Mouse (Mus musculus): ENCODE results near the gene Fam83c.

The Fam83c gene

DNA sequence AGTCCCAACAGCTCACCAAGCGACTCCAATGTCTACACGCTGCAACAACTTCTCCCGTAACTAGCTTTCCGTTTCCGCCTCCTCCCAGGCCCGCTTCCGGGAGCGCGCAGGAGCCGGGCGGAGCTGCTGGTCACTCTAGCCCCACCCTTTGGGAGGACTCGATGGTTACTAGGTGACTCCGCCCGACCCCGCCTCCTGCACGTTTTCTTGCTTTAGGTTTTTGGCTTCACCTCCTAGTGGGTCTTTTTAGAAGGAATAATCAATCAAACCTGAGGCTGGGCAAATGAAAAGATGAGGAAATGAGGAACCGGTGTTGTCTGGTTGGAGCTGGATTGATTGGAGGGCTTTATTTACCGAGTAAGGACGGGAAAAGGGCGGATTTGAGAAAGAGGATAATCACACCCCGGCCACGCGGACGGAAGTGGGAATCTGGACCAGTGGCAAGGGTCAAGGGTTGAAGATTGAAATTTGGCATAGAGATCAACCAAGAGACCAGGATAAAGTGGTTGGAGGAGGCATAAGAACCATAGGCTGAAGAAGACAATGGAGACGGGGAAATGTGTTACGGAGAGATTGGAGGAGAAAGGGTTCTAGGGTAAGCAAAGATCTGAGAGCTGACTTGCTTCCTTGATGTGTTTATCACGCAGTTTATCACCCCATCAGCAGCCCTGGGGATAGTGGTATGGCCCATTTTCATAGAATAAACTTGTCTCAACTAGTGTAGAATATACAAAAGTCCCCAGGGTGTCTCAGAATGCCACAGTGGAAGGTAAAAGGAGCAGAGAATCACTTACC is 7.8 kb downstream of the Fam83c start, which contains the start of gene Eif6:
TSS of gene Eif6 (minus strand) at position 296 of the 795 bp plus-strand sequence.
- peak; percentile 96 for DNase-seq (ENCODE audit: low read depth, low spot score)

DNA sequence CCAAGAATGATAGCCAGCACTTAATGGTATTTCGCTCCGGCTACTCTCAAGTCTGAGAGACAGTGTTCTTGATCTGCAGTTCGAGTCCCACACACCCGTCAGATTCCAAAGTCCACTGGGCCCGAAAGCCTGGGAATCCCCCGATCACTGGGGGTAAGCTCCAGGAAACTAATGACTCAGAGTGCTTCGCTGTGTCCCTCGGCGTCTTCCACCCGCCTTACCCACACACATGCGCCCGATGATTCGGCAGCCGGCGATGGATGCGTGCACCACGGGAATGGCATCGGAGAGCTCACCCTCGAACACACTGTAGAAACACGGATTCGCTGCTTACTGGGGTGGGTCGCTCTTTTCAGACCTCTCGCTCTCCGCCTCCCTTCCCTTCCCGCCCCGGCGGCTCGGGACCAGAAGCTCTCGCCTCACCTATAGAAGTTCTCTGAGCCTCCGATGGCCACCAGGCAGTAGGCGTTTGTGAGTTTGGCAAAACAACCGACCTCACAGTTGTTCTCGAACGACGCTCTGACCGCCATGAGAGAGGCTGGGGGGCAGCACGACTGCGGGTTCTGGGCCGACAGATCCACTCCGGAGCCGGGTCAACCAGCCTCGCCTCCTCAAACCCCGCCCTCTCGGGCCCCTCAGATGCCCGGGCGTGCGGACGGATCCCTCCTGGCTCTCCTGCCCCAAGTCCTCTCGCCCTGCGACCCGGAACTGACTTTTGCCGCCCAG is 8.6 kb downstream of the Fam83c start:
- DNase-seq (ENCODE audit: low read depth, low spot score): peak; percentile 39

DNA sequence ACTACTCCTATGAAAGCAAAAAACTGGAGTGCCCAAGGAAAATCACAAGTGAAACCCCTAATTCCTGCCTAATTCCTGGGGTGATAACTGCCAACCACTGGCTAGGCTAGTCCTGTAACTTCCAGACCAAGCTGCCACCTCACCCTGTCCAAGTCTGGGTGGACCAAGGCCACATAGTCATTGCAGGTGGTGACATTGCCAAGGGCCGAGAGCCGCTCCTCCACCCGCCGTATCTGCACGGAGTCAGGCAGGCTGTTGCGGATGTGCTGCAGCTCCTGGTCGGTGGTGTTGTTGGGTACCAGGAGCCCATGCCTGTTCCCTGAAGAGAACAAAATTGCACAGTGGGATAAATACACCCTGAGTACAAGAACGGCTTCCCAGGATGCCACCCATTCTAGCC is 10.9 kb downstream of the Fam83c start:
- DNase-seq (ENCODE audit: low read depth, low spot score): no peak

DNA sequence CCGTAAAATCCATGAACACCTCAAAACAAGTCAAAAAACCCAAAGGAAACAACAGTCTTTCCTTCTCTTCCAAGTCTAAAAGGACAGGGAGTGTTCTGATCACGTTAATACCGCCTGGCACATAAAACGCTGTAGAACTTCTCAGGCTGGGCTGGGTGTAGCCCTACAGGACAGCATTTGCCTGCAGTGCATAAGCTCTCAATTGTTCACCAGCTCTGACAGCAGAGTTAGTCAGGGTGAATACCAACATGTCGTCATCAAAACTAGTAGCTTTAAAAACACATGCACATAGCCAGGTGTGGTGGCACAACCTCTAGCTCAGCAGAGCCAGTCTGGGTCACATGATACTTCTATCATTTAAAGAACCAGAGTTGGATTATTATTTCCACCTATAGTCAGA is 13.9 kb downstream of the Fam83c start:
- DNase-seq (ENCODE audit: low read depth, low spot score): no peak

DNA sequence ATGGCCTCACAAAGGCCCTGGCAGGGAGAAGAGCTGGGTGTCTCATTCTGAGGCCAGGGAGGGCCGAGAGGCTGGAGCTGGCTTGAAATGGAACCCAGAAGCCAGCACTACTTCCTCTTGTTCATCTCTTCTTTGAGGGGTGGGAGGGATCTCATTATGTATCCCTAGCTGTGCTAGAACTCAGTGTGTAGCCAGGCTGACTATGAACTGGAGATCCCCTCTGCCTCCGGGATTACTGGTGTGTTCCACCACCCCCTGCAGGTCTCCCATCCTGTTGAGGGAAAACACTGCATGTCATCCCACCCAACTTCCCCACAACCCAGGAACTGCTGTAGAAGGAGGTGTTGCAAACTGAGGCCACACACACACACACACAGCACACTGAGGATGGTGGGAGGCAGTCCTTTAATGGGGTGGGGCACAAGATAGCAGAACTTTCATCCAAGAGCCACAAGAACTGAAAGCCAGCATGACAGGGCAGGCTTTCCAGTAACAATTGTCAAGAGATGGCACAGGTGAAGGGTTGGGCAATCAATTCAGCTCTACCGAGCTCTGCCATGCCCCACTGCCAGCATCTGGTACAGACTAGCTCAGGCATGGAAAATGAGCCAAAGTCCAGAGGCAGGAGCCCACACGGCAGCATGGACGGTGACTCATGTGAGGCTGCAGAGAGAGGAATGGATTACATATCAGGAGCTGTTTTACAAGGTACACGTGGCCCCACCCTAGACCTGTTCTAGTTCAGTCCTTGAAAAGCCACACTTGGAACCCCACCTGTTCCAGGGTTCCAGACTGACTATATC is 15.0 kb downstream of the Fam83c start:
- peak; percentile 50 for DNase-seq (ENCODE audit: low read depth, low spot score)

DNA sequence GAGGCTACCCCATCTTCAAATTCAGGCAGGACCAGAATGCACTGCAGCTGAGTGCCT is 15.4 kb downstream of the Fam83c start, which contains the start of gene BC029722:
TSS of gene BC029722 (minus strand) at position 35 of the 57 bp plus-strand sequence.
- no peak for DNase-seq (ENCODE audit: low read depth, low spot score)

DNA sequence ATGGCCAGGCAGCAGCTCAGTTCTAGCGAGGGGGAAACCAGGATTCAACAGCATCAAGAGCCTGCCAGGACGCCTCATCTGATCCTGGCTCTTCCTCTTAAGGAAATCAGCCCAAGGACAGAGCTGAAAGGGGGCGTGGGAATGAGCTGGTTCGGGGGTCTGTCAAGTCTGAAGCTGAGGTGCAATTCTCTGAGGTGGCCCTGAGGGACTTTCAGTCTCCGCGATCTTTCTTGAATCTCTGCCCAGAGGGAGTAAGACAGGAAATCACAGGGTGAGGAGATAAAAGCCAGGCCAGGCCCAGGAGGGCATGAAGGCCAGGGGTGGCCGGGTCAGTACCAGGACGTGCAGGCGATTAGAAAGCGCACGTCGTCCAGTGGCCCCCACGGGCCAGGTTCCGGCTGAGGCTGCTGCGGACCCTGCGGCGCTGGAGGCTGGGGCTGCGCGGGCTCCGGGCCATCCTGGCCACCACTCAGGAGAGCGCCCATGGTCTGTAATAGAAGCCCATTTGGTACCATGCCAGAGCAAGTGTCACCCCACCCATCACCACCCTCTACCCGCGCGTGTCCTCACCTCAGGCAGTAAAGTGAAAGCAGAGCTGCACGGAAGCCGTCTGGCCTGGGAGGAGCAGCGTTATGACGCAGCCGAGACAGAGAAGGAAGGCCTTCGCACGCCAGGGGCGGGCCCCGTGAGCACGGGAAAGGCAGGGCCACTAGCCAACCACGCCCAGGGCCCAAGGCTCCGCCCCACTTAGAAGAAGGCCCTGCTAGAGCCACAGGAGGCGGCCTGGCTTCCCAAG is 15.9 kb downstream of the Fam83c start:
- peak; percentile 98 for DNase-seq (ENCODE audit: low read depth, low spot score)

DNA sequence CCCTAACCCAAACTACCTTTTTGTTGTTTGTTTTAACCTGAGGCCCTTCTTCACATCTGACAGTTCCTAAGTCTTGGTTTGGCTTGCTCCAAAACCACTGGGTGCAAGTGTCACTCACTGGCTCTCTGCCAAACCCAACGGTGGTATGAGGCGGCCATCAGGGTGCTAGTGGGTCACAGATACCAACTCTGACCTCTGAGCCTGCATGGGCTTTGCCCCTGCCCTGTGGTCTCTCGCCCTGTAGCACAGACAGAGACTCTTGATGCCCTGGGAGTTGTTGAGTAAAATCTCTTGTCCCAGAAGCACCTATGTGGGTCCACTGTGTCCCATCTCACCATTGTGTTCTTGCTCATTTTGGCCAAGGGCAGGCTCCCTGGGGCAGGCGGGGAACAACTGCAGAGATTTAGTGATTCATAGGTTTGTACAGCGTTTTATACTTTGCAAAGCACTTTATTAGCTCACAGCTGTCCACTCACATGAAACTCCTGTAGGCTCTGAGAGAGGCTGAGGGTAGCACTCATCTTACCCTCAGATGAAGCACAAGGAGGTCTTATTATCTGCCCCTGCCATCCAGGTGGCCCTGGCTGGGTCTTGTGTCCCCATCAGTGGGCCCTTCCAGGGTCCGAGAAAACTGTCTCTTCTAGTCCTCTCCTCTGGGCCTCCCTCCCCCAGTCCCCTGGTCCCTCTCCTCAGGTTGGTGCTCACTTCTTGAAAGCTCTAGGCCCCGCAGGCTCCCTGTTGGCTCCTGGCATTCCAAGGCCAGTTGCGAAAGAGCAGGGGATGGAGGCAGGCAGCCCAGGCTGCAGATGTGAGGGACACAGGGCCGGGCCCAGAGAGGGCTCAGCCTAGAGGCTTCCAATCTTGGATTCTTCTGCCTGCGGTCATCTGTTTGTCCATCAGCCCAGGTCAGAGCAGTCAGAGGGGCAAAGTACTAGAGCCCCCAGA is 17.1 kb downstream of the Fam83c start:
- peak; percentile 39 for DNase-seq (ENCODE audit: low read depth, low spot score)

DNA sequence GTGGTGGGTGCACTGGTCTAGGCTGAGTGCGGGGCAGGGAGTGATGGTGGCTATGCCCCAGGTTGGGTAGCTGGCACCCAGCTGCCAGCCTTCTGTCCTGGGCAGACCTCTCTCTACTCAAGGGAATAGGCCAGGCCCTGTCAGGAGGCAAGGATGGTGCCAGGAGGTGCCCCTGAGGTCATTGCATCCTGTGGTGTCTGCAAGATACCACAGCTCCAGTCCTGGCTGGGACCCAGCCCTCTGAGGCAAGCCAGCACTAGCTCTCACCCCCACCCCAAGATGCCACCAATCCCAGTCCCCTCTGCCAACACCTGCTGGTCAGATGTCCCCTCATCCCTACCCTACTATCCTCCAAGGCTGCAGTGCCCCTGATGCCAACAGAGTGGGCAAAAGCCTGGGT is 18.5 kb downstream of the Fam83c start:
- DNase-seq (ENCODE audit: low read depth, low spot score): peak; percentile 54

DNA sequence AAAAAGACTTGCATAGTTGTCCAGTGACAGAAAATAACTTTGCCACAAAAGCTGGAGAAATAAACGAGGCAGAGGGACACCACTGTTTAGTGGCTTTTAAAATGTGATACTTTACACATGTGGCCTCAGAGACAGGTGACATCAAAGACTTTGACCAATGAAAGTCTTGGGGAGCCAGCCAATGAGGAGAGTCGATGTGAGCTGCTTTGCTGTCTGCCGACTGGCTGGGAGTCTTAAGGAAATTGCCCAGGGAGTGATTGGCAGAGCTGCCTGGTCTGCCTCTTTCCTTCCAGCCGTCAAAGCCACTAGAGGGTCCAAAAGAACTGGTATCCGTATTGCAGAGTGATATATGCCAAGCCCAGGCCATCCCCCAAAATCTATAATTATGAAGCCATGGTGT is 19.8 kb downstream of the Fam83c start:
- DNase-seq (ENCODE audit: low read depth, low spot score): peak; percentile 85

DNA sequence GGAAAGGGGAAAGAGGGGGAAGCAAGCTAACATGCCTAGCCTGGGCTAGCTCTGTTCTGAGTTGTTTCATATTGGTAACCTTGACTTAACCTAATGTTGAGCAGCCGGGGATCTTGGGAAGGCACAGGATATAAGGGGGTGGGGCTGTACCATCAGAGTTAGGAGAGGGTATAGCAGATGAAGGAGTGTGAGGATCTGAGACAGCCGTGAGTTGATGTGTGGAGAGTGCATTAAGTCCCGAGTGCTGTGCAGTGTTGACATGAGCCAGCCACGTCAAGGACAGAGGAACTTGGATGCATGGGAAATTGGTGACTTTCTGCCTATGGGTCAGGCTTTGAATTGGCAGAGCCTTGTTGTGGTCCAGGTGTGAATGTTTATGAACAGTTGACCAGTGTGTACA is 22.0 kb downstream of the Fam83c start:
- DNase-seq (ENCODE audit: low read depth, low spot score): no peak

DNA sequence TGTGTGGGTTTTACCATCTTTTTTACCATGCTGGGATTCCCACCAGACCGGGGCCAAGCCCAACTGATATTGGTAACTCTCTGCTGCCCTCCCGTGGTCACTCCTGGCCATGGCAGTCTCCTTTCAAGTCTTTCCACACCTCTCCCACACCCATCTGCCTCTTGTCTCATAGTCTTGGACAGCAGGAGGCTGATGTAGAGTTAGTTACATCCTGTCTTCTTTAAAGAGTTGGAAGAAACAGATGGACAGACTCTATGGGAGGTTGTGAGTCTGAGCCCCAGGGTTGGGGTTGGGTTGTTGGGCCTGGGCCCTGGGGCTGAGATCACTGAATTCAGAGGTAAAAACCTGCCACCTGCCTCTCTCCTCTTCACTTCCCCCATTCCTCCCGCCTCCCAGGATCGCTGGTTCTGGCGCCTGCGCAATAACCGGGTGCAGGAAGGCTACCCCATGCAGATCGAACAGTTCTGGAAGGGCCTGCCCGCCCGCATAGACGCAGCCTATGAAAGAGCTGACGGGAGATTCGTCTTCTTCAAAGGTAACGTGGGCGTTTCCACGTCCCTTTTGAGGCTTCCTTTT is 22.7 kb downstream of the Fam83c start:
- DNase-seq (ENCODE audit: low read depth, low spot score): peak; percentile 96

DNA sequence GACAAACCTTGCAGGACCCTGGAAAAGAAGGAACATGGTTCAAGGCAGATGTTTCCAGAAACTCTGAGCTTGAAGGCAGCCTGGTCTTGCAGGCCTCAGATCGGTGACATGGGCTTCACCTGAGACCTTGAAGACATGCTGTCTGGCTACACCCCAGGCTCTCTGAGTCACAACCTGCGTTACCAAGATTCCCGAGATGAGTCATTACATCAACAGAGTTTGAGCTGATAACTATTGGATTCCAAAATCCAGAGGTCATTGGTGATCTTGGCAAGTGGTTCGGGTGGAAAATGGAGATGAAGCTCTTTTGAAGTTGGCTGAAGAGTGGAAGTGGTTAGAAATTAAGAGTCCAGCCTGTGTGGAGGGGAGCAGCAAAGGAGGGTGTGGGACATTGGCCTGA is 25.0 kb downstream of the Fam83c start:
- no peak for DNase-seq (ENCODE audit: low read depth, low spot score)

DNA sequence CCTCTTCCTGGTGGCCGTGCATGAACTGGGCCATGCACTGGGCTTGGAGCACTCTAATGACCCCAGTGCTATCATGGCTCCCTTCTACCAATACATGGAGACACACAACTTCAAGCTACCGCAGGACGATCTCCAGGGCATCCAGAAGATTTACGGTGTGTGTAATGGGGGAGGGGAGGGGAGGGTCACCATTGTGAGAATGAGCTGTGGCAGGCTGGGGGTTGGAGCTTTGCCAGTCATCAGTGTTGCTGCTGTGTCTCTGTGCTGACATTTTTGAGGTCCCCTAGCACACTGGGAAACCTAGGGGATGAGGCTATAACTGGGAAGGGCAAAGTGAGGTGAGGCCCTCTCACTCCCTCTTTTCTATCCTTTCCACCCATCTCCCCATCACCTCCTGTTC is 27.2 kb downstream of the Fam83c start:
- no peak for DNase-seq (ENCODE audit: low read depth, low spot score)

DNA sequence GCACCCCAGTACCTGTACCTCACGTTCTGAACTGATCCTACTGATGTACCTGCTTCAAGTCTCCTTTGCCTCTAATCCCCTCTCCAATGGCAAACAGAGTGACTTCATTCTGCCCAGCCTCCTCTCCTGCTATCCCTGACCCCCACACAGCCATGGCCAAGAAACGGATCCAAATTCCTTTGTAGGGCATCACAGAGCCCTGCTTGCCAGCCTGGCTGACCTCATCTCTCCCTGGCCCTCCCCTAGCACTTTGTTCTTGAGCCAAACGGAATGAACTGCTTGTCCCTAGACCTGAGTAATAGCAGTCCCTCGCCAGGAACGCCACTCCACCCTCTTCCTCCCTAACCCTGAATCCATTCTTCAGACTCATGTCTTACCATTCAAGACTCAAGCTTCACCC is 28.1 kb downstream of the Fam83c start:
- peak; percentile 98 for DNase-seq (ENCODE audit: low read depth, low spot score)

DNA sequence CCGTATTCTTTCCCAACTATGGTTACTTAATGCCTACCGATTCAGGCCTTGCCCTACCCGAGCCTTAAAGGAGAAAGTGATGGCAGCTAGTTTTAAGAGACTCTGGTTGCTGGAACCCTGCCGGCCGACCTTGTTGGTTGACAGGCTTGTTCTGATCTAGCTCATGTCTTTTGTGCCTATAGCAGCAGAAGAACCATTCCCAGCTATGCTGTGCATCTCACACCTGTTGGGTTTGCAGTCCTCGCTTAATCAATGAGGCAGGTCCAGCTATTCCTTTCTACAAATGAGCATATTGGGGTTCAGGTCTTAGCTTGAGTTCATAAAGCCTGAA is 28.8 kb downstream of the Fam83c start:
- no peak for DNase-seq (ENCODE audit: low read depth, low spot score)

DNA sequence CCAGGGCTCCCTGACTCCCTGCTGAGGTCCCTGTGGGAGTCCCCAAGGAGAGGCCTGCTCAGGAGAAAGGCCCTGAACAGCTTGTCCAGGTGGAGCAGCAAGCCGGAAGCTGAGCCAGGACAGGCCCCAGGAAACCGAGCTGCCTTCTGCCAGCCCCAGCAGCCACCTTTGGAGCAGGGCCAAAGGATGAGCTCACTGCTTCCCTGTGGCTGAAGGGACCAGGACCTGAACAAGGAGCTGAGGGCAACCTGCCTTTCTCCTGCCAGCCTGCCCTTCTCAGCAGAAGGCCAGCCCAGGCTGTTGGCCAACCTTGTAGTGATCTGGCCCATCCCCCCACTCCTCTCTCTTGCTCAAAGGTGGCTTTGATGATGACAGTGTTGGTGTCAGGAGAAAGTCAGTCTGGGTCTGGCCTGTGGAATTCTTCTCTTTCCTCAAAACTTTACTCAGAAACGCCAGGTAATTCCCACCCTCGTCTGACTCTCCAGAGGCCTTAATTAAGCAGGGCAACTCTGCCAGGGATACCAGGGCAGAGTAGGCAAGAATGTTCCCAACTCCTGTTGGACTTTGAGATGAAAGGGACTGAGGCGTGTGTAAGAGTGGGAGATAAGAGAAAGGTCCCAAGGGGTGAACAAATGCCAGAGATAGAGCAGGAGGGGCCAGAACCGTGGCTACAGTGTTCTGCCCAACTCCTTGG is 29.3 kb downstream of the Fam83c start:
- DNase-seq (ENCODE audit: low read depth, low spot score): peak; percentile 99

DNA sequence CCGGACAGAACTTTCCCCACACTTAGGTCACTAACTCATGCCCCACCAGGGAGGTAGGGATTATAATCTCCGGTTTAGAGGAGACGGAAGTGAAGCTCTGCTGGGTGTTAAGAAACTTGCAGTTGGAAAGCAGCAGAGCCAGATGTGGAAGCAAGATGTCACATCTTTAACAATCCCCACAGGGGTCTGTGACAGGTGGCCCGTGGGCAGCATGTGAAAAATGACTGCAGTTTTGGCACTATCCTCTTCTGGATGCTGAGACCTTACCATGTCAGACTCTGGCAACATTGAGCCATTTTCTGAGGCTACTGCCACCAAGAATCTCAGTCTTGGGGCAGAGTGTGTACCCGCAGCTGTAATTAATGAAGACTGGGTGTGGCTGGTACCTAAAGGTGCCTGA is 30.6 kb downstream of the Fam83c start:
- DNase-seq (ENCODE audit: low read depth, low spot score): no peak

DNA sequence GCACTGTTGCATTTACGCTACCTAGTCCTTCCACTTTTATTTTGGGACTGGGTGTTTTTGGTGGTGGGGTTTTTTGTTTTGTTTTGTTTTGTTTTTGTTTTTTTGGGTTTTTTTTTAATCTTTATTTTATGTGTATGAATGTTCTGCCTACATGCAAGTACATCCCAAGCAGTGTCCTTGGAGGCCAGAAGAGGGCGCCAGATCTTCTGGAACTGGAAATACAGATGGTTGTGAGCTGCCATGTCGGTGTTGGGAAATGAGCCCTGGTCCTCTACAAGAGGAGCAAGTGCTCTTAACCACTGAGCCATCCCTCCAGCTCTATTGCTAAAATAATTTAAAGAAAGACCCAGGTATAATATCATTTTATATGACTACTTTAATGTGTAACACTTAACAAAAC is 31.9 kb downstream of the Fam83c start:
- peak; percentile 59 for DNase-seq (ENCODE audit: low read depth, low spot score)

DNA sequence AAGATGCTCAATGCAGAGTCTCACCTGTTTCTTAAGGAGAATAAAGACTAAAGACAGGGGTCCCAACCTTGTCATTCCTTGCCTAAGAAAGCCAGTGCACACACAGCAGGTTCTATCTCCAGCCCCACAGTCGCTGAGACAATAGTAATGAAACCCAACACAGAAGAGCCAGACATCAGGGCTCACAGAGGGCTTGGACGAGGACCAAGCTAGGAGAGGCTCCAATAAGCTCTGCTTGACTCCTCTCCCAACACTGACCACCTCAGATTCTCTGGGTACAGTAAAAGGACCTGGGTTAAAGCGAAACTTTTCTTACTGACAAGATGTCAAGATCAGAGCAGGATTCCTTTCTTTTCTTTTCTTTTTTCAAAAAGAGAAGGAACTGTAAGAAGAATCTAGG is 36.0 kb downstream of the Fam83c start:
- DNase-seq (ENCODE audit: low read depth, low spot score): peak; percentile 59
